Mouse (Mus musculus) megakaryocyte progenitor cell, adult 5-6 weeks (primary cell): ENCODE results near the gene Tnfrsf1b. TPM values are rescaled to one million over a fixed set of nuclear protein-coding genes. Genes with fewer than 3 reads are reported as not detected.
"Not testable (repeated sequence)": the region's sequence is repeated elsewhere in the genome, so short reads cannot be mapped to it uniquely, and the experiment has no call there.

Source experiments
- ATAC-seq: replicated peaks from 2 replicates; pipeline ENCODE4 v1.8.0; 2016; ENCODE audit warnings: mild to moderate bottlenecking, moderate TSS enrichment, inconsistent platforms; ENCODE audit not compliant: poor library complexity
- total RNA-seq, 2 experiments: library from RNA; stranded (forward) in 1 of 2; stranded (reverse) in 1 of 2; fragments of 157-497, 149-512 nt in 1 of 2; fragments of 200-1000 nt in 1 of 2; gene quantifications; 2 replicates each; pipeline versions ENCODE4 v1.2.3 to v1.2.4; 2015 to 2017

The Tnfrsf1b gene
- total RNA-seq, 2 experiments from 2014 or later: 29.7 to 34.2 TPM

DNA sequence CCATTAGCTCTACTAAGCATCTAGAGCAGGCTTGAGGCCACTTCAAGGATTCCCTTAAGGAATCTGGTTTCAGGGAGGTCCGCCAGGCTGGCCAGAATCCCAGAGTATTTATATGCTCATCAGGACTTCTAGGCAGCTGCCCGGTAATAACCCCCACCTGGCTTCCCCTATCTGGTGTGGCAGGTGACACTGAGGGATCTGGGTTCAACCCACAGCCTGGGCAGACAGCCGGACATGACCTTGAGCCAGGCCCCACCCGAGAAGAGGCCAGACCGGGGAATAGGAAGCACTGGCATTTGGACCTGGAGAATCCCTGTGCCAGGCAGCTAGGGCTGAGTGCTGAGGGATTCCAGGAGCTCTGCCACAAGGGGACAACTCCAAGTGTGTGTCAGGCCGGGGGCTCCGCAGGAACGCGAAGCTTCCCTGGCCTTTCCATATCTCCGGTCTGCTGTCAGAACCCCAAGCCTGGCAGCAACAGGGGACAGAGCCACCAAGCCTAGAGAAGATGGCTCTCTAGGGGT lies 52.6 kb downstream of the Tnfrsf1b start:
- ATAC-seq: peak; percentile 20

DNA sequence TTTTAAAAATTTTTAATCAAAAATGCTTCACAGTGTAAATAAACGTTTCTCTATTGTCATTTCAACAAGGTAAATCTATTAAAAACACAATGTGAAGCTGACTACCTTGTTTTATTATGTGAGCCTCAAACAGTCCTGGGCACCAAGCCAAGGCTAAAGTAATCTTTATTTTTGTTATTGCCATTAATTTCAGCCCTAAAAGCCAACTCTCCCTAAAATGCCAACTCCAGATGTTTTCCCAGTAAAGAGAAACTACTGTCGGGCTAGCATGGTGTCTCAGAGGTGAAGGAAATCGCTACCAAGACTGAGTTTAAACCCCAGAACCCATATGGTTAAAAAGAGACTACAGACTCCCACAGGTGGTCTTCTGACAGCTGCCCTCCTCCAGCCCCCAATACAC lies 53.3 kb downstream of the Tnfrsf1b start:
- no peak for ATAC-seq

DNA sequence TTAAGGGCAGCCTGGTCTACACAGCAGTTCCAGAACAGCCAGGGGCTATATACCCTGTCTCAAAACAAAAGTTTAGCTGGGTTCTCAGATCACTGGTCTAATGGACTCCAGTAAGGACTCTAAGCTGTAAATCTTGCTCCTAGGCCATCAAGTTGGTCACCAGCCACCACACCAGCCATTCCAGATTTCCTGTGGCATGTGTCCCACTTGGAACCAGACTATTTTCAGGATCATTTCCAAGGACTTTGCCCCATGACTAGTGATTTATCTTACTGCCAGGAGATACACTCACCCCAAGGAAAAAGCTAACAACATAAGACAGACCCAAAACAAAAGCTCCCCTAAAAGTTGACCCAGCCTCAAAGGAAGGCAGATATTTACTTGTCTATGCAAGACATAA lies 54.0 kb downstream of the Tnfrsf1b start:
- ATAC-seq: no peak

DNA sequence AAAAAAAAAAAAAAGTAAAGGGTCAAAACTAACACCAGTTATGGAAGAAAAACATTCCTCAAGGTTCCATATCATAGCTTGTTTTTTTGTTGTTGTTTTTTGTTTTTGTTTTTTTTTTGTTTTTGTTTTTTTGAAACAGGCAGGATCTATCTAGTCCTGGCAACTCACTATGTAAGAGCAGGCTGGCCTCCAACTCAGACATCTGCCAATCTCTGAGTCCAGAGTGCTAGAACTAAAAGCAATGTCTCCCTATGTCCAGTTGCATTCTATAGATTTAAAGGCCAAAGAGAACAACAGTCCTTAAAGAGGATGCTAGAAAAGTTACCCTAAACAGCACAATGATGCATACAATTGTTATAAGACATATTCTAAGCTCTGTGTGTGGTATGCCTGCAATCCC lies 58.1 kb downstream of the Tnfrsf1b start:
- no peak for ATAC-seq

DNA sequence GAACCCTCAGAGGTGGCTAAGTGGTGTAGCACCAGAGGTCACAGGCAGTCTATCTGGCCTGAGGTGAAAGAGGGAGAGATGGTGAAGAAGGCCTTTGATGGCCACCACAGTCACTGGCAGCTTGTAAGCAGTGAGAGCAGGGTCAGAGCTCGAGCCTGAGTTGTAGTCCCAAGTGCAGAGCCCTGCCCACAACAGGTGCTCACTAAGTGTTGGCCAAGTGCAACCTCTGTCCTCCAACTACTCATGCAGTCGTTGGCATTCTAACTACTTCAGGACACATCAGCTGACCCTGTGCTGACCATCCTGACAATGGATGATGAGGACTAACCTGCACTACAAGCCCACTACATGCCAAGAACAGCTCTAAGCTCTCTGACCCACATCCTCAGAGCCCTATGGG lies 59.1 kb downstream of the Tnfrsf1b start:
- ATAC-seq: no peak

DNA sequence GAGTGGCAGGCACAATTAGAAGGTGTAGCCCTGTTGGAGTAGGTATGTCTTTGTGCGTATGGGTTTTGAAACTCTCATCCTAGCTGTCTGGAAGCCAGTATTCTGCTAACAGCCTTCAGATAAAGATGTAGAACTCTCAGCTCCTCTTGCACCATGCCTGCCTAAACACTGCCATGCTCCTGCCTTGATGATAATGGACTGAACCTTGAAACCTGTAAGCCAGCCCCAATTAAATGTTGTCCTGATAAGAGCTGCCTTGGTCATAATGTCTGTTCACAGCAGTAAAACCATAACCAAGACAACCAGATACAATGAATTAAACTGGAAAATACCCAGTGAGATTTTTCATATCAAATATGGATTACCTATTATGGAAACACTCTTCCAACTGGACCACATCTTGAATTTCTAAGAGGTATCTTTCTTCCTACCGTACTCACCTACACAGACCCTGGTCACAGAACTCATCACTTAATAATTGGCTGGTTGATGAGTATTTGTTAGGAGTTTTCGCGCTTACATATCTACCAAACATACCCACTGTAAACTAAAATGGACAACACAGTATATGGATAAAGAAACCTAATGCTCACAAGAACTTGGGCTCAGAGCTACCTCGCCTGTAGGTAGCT lies 67.6 kb downstream of the Tnfrsf1b start:
- ATAC-seq: no peak

DNA sequence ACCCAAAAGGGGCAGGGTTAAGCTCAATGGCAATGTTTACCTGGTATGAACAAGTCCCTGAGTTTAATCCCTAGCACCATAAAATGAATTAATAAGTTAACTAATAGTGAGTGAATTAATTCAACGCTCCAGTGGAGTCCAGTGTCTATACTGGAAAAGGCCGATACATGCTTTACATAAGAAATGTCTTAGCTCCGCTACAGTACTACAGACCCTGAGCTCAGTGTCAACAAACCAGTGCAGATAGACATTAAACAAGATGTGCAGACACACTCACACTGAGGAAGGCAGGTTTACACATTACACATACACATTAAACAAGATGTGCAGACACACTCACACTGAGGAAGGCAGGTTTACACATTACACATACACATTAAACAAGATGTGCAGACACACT lies 81.1 kb downstream of the Tnfrsf1b start:
- not testable (repeated sequence) for ATAC-seq

DNA sequence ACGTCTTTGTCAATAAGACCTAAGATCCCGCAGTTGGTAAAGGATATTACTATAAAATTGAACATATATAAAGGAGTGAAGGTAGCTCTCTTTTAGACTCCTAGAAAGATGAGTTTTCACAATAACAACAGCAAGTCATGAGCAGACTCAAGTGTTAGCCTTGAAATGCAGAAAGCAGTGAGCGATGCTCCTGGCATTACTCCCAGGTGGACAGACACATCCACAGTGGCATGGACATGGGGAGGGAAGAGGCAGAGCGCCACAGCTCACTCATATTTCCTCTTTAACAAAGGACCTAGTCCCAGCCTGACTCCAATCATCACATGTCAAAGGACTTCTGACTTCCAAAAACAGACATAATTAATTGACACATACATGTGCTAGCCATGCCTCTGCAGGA lies 82.6 kb downstream of the Tnfrsf1b start:
- ATAC-seq: no peak

Other genes with a start within 250 kb of the Tnfrsf1b start
- 19.9 and 22.3 TPM in 2 replicates for gene Vps13d, start 51.9 kb downstream of the Tnfrsf1b start, total RNA-seq (2015)
- 45.6 and 51.2 TPM in 2 replicates for gene Vps13d, start 51.9 kb downstream of the Tnfrsf1b start, total RNA-seq (2017)
- gene Tnfrsf8, start 68.3 kb upstream of the Tnfrsf1b start, total RNA-seq (2015): 1.4 TPM in 2 replicates
- gene Tnfrsf8, start 68.3 kb upstream of the Tnfrsf1b start, total RNA-seq (2017): 0.74 and 1.1 TPM in 2 replicates